Mouse (Mus musculus) embryo, embryonic 11.5 days (tissue): ENCODE measurements around the gene Tnfaip2.

Source experiments
- DNase-seq: peaks from one replicate; pipeline ENCODE4 v3.0.0-alpha.2; 2012; ENCODE audit warnings: low read depth, low spot score

The Tnfaip2 gene

GRCm38 (mm10) chr12:111474893-111475643, 32.8 kb downstream of the Tnfaip2 start:
- DNase-seq = no peak

- no peak for DNase-seq
Measured at GRCm38 (mm10) chr12:111478924-111479323, 36.7 kb downstream of the Tnfaip2 start.

- no peak for DNase-seq
Measured at GRCm38 (mm10) chr12:111479917-111480316, 37.6 kb downstream of the Tnfaip2 start.

GRCm38 (mm10) chr12:111485046-111485651, 42.9 kb downstream of the Tnfaip2 start:
- no peak for DNase-seq

GRCm38 (mm10) chr12:111485652-111486306, 43.5 kb downstream of the Tnfaip2 start, which contains the start of gene Gm266:
Gene Gm266 (minus strand): TSS chr12:111485823.
- peak; percentile 54 for DNase-seq

- DNase-seq = no peak
Measured at GRCm38 (mm10) chr12:111486455-111486854, 44.2 kb downstream of the Tnfaip2 start.

GRCm38 (mm10) chr12:111489261-111489865, 47.1 kb downstream of the Tnfaip2 start:
- no peak for DNase-seq

GRCm38 (mm10) chr12:111494931-111495330, 52.7 kb downstream of the Tnfaip2 start:
- no peak for DNase-seq

- DNase-seq = no peak
Measured at GRCm38 (mm10) chr12:111497076-111497475, 54.8 kb downstream of the Tnfaip2 start.

- DNase-seq = no peak
Measured at GRCm38 (mm10) chr12:111499617-111500016, 57.3 kb downstream of the Tnfaip2 start.

GRCm38 (mm10) chr12:111500725-111501124, 58.5 kb downstream of the Tnfaip2 start:
- DNase-seq = no peak

- DNase-seq = no peak
Measured at GRCm38 (mm10) chr12:111503063-111503567, 60.8 kb downstream of the Tnfaip2 start.

GRCm38 (mm10) chr12:111503571-111503970, 61.3 kb downstream of the Tnfaip2 start:
- DNase-seq = no peak
